Mouse (Mus musculus) embryonic facial prominence, embryonic 14.5 days (tissue): Measurements from ENCODE around the gene Gjc2. TPM values are rescaled to one million over a fixed set of nuclear protein-coding genes. Genes with fewer than 3 reads are reported as not detected.
A peak's percentile ranks its signal among the peaks of the same experiment; 100 is the strongest.

Experiments
- ATAC-seq: fragments of 200-750 bp; cut with Nextera tagmentation; 2 replicates; pipeline ENCODE4 v1.8.0; 2017; ENCODE audit warnings: low read depth, moderate number of reproducible peaks, moderate TSS enrichment
- DNase-seq: peaks from one replicate; pipeline ENCODE4 v3.0.0-alpha.2; 2015; ENCODE audit warnings: low spot score
- H3K27ac ChIP-seq: fragments of 300-500 bp; sonication (generic); replicated peaks from 2 replicates; pipeline ENCODE4 v1.5.1; 2014; ENCODE audit warnings: low read depth, mild to moderate bottlenecking, low read length, moderate library complexity
- H3K27me3 ChIP-seq: fragments of 300-500 bp; sonication (generic); replicated peaks from 2 replicates; pipeline ENCODE4 v1.6.1; 2014; ENCODE audit warnings: low read length; ENCODE audit not compliant: control insufficient read depth, insufficient read depth
- H3K36me3 ChIP-seq: fragments of 300-500 bp; sonication (generic); 2 replicates; pipeline ENCODE4 v1.6.1; 2014; ENCODE audit warnings: low read length, mixed read lengths; ENCODE audit not compliant: control insufficient read depth, insufficient read depth
- H3K4me1 ChIP-seq: fragments of 300-500 bp; sonication (generic); 2 replicates; pipeline ENCODE4 v1.6.1; 2014; ENCODE audit warnings: antibody characterized with exemption, low read length; ENCODE audit not compliant: control insufficient read depth, insufficient read depth
- H3K4me2 ChIP-seq: fragments of 300-500 bp; sonication (generic); 2 replicates; pipeline ENCODE4 v1.6.1; 2014; ENCODE audit warnings: low read depth, mild to moderate bottlenecking, low read length, moderate library complexity, mixed read lengths
- H3K4me3 ChIP-seq: fragments of 300-500 bp; sonication (generic); 2 replicates; pipeline ENCODE4 v1.5.1; 2014; ENCODE audit warnings: low read depth, mild to moderate bottlenecking, low read length
- H3K9ac ChIP-seq: fragments of 300-500 bp; sonication (generic); 2 replicates; pipeline ENCODE4 v1.6.1; 2014; ENCODE audit warnings: low read depth, mild to moderate bottlenecking, low read length, moderate library complexity, mixed read lengths
- H3K9me3 ChIP-seq: fragments of 300-500 bp; sonication (generic); 2 replicates; pipeline ENCODE4 v1.6.1; 2016; ENCODE audit warnings: low read length; ENCODE audit not compliant: control insufficient read depth
- WGBS: fragments of 180-500 bp; shearing (Covaris S2); extraction: QIAGEN DNeasy Blood & Tissue Kit; methylation state at CpG from one replicate; pipeline ENCODE4 v1.1.7; 2014; 5-methylcytosine and 5-hydroxymethylcytosine counted together
- polyA plus RNA-seq: library from polyadenylated mRNA; unstranded; fragments of >200 nt; fragmentation: Nextera tagmentation; extraction: Ambion mirVana; gene quantifications from 2 replicates; pipeline ENCODE4 v1.2.1, GENCODE M21; 2014

Gjc2 gene
- polyA plus RNA-seq, 1 experiment from 2014 or later, result 0.29 TPM

- no peak for ATAC-seq
- DNase-seq, result no peak
- H3K27me3 ChIP-seq, result no peaks in the 10 kb centered on the region
- no peak overlapping the region for H3K27ac ChIP-seq
- H3K9me3 ChIP-seq, result no peaks in the 10 kb centered on the region
- no peak overlapping the region for H3K4me2 ChIP-seq
- WGBS, result 92% methylated on average over 13 of the region's 13 CpGs
- H3K4me3 ChIP-seq, result no peak overlapping the region
- peaks cover 26% of the 10 kb centered on the region; the same call in 1 of the 2 replicates for H3K36me3 ChIP-seq
- peaks cover 11% of the 10 kb centered on the region for H3K4me1 ChIP-seq
- H3K9ac ChIP-seq, result no peak overlapping the region
Observed at GRCm38 (mm10) chr11:59159099-59159498, 23.9 kb downstream of the Gjc2 start.

GRCm38 (mm10) chr11:59155900-59156299 is 27.1 kb downstream of the Gjc2 start:
- Histone ChIP-seq H3K27me3 (no peaks in the 10 kb centered on the region), H3K9ac (no peak overlapping the region), H3K4me3 (no peak overlapping the region), H3K9me3 (no peaks in the 10 kb centered on the region), H3K4me1 (no peaks in the 10 kb centered on the region), H3K4me2 (no peak overlapping the region), H3K27ac (no peak overlapping the region), H3K36me3 (peaks cover 26% of the 10 kb centered on the region; the same call in 1 of the 2 replicates)
- ATAC-seq (no peak), DNase-seq (no peak)
- 87% methylated on average over 5 of the region's 5 CpGs for WGBS

- peak; percentile 50 for ATAC-seq
- peak; percentile 11 for DNase-seq
- 83% methylated on average over 7 of the region's 7 CpGs for WGBS
Observed at GRCm38 (mm10) chr11:59154220-59154619, 28.8 kb downstream of the Gjc2 start.

GRCm38 (mm10) chr11:59151729-59152128 is 31.3 kb downstream of the Gjc2 start:
- Histone ChIP-seq H3K27me3 (no peaks in the 10 kb centered on the region), H3K4me1 (no peaks in the 10 kb centered on the region), H3K9ac (no peak overlapping the region), H3K9me3 (no peaks in the 10 kb centered on the region), H3K4me2 (no peak overlapping the region), H3K4me3 (no peak overlapping the region), H3K36me3 (0 out of 2 replicates have a peak, but pooled peaks cover 11% of the 10 kb centered on the region), H3K27ac (no peak overlapping the region)
- 31% methylated on average over 3 of the region's 3 CpGs for WGBS
- ATAC-seq (no peak), DNase-seq (no peak)

More at GRCm38 (mm10) chr11:59154220-59154619, 28.8 kb downstream of the Gjc2 start:
- Histone ChIP-seq H3K4me2 (no peak overlapping the region), H3K27ac (no peak overlapping the region), H3K9me3 (no peaks in the 10 kb centered on the region), H3K9ac (no peak overlapping the region), H3K36me3 (peaks cover 26% of the 10 kb centered on the region; the same call in 1 of the 2 replicates), H3K4me1 (no peaks in the 10 kb centered on the region), H3K27me3 (no peaks in the 10 kb centered on the region), H3K4me3 (no peak overlapping the region)

- Histone ChIP-seq H3K27me3 (no peaks in the 10 kb centered on the region), H3K4me3 (no peak overlapping the region), H3K4me1 (no peaks in the 10 kb centered on the region), H3K9me3 (no peaks in the 10 kb centered on the region), H3K4me2 (no peak overlapping the region), H3K27ac (no peak overlapping the region), H3K9ac (no peak overlapping the region), H3K36me3 (no peaks in the 10 kb centered on the region)
- no peak for ATAC-seq
- DNase-seq, result no peak
- 70% methylated on average over 3 of the region's 3 CpGs for WGBS
Observed at GRCm38 (mm10) chr11:59149302-59149701, 33.7 kb downstream of the Gjc2 start.

GRCm38 (mm10) chr11:59142962-59143361 is 40.1 kb downstream of the Gjc2 start:
- DNase-seq (no peak), ATAC-seq (no peak)

GRCm38 (mm10) chr11:59141772-59142370 is 41.1 kb downstream of the Gjc2 start:
- no peak overlapping the region for H3K4me3 ChIP-seq
- peak; percentile 44; the same call in 1 of the 2 replicates for ATAC-seq
- no peak overlapping the region for H3K9ac ChIP-seq
- no peak for DNase-seq
- WGBS, result 18% methylated on average over 10 of the region's 14 CpGs
- no peaks in the 10 kb centered on the region for H3K9me3 ChIP-seq
- H3K4me2 ChIP-seq, result peak overlapping the region; percentile 40
- no peak overlapping the region for H3K27ac ChIP-seq
- peaks cover 13% of the 10 kb centered on the region for H3K27me3 ChIP-seq
- no peaks in the 10 kb centered on the region for H3K4me1 ChIP-seq
- H3K36me3 ChIP-seq, result no peaks in the 10 kb centered on the region

More at GRCm38 (mm10) chr11:59142962-59143361, 40.1 kb downstream of the Gjc2 start:
- H3K4me2 ChIP-seq, result no peak overlapping the region
- no peak overlapping the region for H3K4me3 ChIP-seq
- H3K4me1 ChIP-seq, result no peaks in the 10 kb centered on the region
- WGBS, result 62% methylated on average over 5 of the region's 5 CpGs
- no peak overlapping the region for H3K27ac ChIP-seq
- no peaks in the 10 kb centered on the region for H3K36me3 ChIP-seq
- no peaks in the 10 kb centered on the region for H3K9me3 ChIP-seq
- no peak overlapping the region for H3K9ac ChIP-seq
- peaks cover 2% of the 10 kb centered on the region; the same call in 1 of the 2 replicates for H3K27me3 ChIP-seq

GRCm38 (mm10) chr11:59138537-59139486 is 44.2 kb downstream of the Gjc2 start:
- H3K9ac ChIP-seq, result no peak overlapping the region
- no peaks in the 10 kb centered on the region for H3K4me1 ChIP-seq
- H3K4me2 ChIP-seq, result no peak overlapping the region
- ATAC-seq (0 out of 2 replicates have a peak, but pooled peaks have one; percentile 24), DNase-seq (peak; percentile 20)
- no peak overlapping the region for H3K27ac ChIP-seq
- no peak overlapping the region for H3K4me3 ChIP-seq
- H3K9me3 ChIP-seq, result no peaks in the 10 kb centered on the region
- WGBS, result 51% methylated on average over 18 of the region's 19 CpGs
- peaks cover 43% of the 10 kb centered on the region for H3K27me3 ChIP-seq
- H3K36me3 ChIP-seq, result no peaks in the 10 kb centered on the region
